Mouse (Mus musculus) right cerebral cortex, postnatal 14 days (tissue): ENCODE results near the gene Zswim1.
"Not testable (repeated sequence)": the region's sequence is repeated elsewhere in the genome, so short reads cannot be mapped to it uniquely, and the experiment has no call there.

Experiments
- DNase-seq: peaks from one replicate; pipeline ENCODE4 v3.0.0; 2022

Zswim1 gene

DNA sequence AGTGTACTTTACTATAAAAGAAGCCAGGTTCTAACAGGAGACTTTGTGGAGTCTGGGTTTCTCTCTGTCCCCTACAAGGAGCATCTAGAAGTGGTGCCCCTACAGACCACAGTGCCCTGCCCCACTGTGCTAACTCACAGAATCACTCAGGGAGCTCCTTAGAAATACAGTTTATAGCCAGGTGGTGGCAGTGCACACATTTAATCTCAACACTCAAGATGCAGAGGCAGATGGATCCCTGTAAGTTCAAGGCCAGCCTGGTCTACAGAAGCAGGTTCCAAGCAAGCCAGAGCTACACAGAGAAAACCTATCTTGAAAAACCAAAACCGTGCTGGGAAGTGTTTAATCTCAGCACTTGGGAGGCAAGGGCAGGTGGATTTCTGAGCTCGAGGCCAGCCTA, 28.7 kb upstream of the Zswim1 start:
- DNase-seq, result no peak

DNA sequence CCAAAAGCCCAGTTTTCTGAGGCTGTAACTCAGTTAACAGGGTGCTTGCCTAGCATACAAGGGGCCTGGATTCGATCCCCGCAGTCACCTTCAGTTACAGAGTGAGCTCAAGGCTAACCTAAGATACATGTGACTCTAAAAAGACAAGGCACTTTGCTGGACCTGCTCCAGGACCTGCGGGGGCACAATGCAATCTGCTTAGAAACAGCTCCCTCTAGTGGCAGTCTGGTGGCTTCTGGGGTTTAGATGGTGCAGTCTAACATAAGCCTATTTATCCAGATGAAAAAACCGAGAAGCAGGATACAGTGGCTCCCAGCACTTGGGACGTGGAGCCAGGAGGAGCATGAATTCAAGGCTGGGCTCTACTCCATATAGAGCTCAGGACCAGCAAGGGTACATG, 28.2 kb upstream of the Zswim1 start:
- peak; percentile 89 for DNase-seq

DNA sequence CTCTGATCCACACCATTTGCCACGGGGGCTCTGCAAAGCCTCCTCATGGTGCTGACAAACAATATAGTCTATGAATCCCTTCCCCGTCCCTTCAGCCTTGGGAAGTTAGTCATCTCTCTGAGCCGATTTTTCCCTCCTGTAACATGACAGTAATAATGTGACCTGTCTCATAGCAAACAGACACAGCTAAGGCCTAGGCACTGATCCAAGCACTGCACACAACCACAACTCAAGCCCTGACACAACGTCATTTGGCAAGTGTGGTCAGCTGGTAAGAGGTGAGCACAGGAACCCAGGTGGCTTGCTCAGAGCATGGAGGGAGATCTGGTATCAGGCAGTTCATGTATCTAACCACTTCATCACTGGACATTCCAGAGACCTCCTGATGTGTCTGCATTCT, 26.6 kb upstream of the Zswim1 start:
- DNase-seq, result no peak

DNA sequence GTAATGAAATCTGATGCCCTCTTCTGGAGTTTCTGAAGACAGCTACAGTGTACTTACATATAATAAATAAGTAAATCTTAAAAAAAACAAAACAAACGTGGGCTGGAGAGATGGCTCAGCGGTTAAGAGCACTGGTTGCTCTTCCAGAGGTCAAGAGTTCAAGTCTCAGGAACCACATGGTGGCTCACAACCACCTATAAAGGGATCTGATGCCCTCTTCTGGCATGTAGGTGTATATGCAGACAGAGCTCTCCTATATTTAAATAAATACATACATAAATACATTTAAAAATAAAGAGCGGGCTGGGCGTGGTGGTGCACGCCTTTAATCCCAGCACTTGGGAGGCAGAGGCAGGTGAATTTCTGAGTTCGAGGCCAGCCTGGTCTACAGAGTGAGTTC, 23.9 kb upstream of the Zswim1 start:
- DNase-seq, result not testable (repeated sequence)

DNA sequence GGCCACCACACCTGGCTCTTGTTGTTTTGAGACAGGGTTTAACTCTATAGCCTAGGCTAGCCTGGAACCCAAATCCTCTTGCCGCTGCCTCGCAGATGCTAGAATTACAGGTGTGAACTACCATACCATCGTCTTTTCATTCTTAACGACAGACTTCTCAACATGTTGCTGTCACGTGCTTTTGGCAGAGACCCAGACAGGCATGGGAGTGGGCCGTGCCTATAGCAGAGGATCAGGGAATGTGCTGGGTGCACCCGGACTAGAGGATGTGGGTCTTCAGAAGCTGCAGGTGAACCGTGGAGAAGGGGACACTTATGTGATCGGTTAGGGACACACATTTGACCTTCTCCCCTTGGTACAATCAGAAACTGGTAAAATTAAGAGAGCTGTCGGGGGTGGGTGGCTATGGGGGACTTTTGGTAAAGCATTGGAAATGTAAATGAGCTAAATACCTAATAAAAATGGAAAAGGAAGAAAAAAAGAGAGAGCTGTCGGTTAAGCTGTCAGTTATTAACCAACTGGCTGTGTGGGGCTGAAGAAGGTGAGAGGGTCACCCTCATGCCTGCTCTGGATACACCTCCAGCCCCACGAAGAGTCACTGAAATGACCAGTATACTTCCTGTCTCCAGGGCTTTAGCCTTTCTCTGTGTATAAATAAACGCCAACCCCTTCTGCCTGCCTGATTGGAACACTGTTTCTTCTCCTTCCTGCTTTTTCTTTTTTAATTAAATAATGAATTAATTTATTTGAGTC, 22.1 kb upstream of the Zswim1 start:
- no peak for DNase-seq

DNA sequence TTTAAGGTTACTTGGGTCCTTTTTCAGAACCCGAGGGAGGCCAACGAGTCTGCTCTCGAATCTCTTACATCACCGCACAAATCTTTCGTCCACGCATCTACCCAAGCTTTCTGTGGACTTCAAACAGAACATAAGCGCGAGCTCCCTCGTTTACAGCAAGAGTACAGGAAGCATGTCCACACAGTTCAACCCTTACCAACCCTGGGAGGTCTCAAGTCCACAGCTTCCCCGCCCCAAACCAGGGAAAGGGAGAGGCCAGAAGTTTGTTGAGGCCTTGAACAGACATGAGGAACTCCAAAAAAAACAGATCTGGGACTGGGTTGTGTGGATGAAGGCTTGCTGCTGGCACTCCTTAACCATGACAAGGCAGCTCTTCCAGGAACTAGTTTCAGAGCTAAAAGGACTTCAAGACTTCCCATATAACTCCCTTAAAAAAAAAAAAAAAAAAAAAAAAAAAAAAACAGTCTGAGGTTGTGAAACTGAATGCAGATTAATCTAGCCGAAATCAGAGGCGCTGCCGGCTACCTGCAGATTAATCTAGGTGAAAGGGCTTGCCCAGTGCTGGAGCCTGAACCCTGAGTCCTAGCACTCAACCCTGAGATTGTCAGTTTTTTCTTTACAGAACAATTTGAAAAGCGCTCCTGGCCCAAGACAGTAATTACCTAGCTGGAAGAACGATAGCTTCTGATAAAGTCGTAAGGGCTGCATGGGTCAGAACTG, 19.1 kb upstream of the Zswim1 start:
- no peak for DNase-seq

DNA sequence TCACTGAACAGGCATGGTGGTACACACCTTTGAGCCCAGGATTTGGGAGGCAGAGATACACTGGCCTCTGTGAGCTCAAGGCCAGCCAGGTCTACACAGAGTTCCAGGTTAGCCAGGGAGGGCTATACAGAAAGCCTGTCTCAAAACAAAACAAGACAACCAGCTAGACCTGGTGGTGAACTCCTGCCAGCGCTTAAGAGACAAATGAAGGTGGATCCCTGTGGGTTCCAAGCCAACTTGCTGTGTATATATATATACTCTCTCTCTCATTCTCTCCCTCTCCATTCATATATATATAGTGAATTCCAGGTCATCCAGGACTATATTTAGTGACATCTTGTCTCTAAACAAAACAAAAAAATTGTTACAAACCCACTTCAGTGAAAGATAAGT, 18.6 kb upstream of the Zswim1 start:
- DNase-seq, result no peak

DNA sequence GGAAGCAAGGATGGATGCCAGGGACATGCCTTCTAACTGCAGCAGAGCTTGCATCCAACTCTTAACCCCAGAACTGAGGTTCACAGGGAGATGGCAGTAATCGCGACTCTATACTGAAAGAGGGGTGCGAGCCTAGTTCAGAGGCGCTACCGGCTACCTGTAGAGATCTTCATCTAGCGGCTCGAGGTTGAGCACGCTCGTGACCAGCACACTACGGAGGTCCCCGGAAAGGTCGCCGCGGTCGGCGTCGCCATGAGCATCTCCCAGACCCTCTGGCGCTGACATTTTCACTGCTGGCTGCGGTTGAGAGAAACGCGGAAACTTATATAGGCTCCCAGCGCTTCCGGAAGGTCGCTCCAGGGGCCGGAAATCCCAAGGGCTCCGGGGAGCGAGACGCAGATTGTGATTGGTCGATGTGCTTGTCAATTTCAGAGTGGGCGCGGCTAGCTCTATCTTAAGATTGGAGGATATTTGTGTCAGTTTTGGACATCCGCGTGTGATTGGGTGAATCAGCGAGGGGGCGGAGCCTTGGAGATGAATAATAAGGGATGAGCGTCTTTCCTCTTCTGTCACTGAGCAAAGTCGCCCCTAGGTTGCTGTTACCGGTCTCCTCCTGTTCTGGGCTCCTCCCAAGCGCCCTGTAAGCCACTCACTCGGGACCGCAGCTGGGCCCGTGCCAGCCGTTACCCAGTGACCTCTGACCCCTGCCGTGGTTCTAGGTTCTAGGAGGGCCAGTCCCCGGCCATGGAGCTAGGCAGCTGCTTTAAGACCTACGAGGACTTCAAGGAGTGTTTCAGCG, 17.8 kb upstream of the Zswim1 start, which contains the start of the genes Acot8 and Zswim3:
Gene Acot8 (minus strand): TSS at position 350 of the 799 bp plus-strand sequence.
Gene Zswim3 (plus strand): TSS at position 566 of the 799 bp plus-strand sequence.
- peak; percentile 94 for DNase-seq

DNA sequence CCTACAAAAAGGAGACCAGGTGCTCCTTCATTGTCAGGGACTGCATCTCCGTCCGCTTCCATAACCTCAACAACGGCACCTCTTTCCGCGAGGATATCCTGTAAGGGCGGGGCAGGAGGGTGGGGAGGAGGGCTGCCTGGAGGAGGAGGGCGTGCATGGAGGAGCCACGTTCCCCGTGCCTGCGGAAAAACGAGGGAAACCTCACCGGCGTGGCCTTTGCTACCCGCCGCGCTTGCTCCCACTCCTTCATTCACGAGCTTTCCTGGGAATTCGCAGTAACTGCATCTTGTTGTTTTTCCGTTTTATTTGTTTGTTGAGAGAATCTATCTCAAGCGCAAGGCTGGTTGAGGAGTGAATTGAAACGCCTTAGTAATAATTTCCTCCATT, 17.2 kb upstream of the Zswim1 start:
- DNase-seq, result peak; percentile 27

DNA sequence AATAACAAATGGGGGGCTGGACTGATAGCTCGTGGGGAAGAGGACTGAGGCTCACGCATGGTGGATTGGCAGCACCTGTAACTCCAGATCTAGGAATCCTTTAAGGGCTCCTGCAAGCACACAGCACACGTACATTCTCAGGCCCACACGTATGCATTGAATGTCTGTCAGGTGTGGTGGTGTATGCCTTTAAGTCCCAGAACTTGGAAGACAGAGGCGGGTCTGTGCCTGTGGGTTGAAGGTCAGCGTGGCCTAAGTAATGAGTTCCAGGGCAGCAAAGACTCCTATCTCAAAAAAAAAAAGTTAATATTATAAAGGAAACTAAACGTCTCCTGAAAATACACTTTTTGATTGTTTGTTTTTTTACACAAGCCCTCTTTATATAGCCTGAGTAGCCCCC, 15.9 kb upstream of the Zswim1 start:
- DNase-seq, result no peak

DNA sequence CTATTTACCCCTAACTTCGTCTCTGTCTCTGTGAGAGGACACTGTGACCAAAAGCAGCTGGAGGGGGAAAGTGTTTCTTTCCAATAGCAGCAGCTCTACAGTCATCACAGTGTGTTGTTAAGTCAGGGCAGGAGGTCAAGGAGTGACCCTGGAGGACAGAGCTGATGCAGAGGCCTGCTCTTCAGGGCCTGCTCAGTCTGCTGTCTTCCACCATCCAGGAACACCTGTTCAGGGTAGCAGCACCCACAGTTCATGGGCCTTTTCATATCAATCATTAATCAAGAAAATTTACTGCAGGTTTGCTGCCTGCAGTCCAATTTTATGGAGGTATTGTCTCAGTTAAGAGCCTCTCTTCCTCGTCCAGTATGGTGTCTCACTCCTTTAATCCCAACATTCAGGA, 8.9 kb upstream of the Zswim1 start:
- DNase-seq, result no peak

DNA sequence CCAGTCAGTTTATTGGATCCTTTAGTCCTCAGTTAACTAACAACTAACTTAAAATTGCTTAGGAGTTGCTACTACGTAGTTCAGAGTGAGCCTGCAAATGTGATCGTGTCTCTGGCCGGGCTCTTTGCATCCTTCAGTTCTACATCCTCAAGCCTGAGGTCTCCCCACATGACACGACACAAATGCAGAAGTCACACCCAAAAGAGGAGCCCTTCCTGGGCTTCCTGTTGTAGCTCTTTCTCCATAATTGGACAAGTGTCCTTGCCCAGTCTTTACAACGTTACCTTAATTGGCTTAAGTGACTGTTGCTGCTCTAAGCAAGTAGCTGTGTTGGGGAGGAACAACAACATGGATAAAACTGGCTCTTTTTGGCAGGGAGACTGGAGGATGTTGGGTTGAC, 7.1 kb upstream of the Zswim1 start:
- DNase-seq, result no peak

DNA sequence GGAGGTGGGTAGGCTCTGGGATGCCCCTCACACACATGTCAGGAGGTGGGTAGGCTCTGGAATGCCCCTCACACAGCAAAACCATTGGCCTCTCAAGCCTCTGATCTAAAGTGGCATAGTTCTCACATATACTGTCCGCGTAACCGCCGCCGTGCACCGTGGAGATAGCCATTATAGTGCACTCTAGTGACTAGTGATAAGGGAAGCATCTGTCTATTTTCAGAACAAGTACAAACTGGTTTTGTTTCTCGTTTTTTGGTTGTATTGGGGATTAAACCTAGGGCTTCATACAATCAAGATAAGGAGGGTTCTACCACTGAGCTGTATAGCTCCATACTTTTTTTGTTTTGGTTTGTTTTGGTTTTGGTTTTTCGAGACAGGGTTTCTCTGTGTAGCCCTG, 6.7 kb upstream of the Zswim1 start:
- DNase-seq, result no peak

DNA sequence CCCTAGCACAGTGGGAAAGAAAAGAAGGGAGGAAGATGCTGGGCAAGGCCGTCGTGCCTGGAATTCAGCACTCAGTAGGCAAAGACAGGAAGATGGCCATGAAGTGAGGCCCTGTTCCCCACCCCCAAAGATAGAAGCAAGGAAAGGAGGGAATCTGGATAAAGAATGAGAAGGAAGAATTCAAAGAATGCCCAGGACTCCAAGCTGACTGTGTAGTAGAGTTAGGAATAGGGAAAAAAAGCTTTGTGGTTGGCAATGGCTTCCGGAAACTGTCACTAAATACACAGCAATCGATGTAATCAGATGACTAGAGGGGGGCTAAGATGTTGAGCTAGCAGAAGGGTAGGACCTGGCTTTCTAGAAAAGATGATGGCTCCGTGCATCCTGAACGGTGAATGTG, 5.3 kb upstream of the Zswim1 start:
- no peak for DNase-seq

DNA sequence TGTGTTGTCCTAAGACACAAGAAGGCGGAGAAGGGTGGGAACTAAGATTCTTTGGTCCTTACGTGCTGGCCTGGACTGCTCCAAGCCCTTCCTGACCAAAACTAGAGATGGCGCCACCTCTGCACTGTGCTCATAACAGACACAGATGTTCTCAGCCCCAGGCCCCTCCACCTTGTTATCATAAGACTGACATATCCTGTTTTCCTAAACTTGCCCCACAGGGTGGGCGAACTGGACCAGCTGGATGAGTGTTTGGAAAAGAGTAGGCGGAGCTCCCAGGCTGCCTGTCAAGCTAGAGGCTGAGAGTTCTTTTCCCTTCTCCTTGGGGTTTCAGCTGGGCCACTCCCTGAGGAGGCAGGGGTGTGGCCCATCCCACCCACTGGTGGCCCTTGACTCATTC, 4.8 kb upstream of the Zswim1 start:
- no peak for DNase-seq

DNA sequence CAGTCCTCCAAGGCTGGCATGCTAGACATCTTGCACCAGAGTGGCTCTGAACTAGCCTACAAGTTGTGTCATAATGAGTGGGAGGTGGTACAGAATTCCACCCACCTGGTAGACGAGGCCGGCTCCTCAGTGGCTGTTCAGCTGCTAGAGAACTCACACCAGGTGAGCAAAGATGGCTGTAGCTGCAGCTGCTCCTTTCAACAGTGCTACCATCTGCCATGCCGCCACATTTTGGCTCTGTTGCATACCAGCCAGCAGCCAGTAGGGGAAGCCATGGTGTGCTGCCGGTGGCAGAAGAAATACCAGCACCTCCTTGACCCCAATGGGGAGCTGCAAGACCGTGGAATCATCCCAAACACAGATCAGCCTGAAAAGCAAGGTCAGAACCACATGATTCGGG, 1.4 kb upstream of the Zswim1 start:
- no peak for DNase-seq

DNA sequence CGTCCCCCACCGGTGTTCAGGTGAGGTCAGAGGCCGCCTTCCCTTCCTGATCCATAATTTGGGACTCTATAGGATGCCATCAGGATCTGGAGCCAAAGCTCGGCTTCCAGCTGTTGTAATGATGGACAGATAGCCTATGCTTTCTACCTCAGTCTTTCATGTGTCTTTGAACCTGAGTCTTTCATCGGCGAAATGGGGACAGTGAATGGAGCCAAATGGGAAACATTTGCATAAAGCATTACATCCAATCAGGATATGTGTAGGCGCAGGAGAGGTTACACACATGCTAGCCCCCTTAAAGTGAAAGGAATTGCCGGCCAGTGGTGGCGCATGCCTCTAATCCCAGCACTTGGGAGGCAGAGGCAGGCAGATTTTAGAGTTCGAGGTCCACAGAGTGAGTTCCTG, 697 bp downstream of the Zswim1 start:
- no peak for DNase-seq

DNA sequence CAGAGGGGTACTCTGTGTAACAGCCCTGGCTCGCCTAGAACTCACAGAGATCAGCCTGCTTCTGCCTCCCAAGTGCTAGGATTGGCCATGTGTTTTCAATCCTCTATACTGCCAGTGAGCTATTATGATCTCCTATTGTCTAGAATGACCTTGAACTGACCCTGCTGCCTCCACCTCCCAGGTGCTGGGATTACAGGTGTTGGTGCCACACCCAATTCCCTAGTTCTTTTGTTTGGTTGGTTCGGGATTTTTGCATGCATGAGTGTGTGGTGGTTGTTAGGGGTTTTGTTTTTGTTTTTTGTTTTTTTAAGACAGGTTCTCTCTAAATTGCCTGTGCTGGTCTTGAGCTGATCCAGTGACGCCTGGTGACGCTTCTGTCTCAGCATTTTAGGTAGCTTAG, 1.5 kb downstream of the Zswim1 start:
- DNase-seq, result no peak

DNA sequence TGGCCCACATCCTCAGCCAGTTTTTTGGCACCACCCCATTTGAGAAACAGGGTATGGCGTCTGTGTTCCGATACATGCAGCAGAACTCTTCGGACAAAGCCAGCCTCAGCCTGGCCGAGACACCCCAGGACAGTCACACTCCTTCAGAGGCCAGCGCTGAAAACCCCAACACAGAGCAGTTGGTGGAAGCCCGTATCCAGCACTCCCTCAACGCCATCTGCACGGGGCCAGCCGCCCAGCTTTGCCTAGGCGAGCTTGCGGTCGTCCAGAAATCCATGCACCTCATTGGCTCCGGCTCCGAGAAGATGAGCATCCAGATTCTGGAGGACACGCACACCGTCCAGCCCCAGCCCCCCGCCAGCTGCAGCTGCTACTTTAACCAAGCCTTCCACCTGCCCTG, 3.0 kb downstream of the Zswim1 start:
- no peak for DNase-seq

DNA sequence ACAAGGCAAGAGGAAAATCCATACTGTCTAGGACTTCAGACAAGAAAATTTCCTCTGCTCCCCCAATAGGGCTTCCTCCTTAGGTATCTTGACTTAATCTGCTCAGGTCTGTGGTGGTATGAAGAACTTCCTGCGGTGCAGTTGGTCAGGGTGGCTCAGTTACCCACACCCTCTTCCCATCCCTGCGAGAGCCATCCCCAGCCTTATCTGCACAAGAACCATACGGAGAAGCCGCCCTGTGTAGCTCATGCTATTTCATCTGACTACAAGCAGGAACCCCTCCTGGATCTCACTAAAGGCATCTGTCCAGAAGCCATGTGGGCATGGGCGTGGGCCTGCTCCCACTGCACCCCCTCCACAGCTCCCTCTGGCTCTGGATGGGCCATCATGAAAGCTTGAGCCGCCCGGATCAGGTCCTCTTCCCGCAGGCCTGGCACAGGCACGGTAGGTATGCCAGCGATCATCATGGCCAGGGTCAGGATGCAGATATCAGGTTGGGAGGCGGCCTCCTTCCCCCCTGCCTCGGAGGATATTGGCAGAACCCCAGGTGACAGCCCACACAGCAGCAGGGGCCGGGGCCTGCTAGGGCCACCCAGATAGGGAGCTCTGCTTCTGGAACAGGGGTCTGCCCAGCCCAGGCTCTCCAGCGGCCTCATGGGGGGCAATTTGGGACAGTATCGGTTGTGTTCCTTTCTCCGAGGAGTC, 4.8 kb downstream of the Zswim1 start:
- DNase-seq, result no peak

DNA sequence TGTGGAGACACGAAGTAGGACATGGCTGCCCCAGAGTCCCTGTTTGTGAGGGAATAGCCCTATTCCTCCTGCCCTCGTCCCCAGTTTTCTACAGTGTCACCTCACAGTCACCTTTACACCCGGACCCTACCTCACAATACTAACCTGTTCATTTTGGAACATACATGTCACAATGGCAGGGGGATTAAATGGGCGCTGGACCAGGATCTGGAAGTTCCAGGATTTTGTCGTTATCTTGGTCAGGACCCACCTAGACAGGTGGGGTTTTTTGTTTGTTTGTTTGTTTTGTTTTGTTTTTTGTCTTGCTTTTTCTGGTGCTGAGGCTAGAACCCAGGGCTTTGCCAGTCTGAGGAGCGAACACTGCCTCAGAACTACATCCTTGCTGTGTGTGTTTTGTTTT, 6.0 kb downstream of the Zswim1 start, which contains the start of gene Spata25:
Gene Spata25 (minus strand): TSS at position 101 of the 400 bp plus-strand sequence.
- no peak for DNase-seq

DNA sequence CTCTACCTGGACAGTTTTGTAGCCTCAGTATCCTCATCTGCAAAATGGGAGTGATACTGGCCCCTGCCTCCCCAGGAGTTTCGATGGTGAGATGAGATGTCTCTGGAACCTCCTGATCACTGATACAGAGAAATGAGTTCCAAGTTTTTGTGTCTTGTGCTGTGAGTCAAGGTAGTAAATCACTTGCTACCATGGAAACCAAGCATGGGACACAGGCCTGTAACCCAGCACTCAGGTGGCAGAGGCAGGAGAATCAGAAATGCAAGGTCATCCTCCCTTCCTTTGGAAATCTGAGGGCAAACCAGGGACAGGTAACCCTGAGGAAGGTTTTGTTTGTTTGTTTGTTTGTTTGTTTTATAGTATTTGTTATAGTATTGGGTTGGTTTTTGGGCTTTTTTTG, 6.6 kb downstream of the Zswim1 start:
- DNase-seq, result no peak

DNA sequence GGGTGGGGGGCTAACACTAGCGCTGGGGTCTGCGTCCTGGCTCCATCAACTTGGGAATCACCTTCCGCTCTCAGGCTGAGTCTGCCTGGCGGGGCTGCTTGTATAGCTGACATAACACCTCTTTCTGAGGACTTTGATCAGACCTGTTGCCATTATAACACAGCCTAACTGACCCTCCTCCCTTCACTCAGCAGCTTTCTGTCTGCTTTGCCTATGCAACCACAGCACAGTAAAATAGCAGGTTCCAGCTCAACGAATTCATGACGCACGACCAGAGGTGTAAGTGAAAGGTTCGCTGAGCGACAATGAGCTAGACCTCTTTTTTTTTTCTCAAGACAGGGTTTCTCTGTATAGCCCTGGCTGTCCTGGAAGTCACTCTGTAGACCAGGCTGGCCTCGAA, 8.5 kb downstream of the Zswim1 start:
- no peak for DNase-seq
